Mouse (Mus musculus): ENCODE measurements at regions not wholly inside any gene's neighbourhood (a gene's known extent, or its start where the extent isn't known, plus 50 kb on each side); places are given as distances from the start of the nearest gene placed in this dataset.

DNA sequence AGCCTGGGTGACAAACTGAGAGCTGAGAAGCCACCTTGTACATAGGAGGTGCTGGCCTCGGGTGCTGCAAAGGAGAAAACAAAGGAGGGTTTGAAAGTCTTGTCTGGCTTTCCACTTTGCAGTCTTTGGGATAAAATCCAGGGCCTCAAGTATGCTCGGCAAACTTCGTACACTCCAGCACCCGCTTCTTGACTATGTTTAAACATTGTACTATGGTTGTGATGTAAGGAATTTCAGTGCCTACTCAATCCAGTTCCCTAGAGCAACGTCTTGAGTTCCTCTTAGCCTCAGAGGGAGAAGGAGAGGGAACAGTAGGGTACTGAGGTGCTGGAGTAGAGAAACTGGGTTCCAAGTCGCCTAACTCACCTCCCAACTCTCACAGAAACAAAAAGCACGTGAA, 77.4 kb upstream of the Adgrl2 start:
- TF ChIP-seq CTCF (conservative IDR thresholded peaks at IDR 0.05; ENCODE audit: low read length) (no peak), NANOG (IDR thresholded peaks at IDR 0.05; ENCODE audit: borderline replicate concordance, low read length) (no peak)
